Mouse (Mus musculus) cerebellum, adult 2 months (tissue): ENCODE data around the gene Pik3r5. TPM values are rescaled to one million over a fixed set of nuclear protein-coding genes. Genes with fewer than 3 reads are reported as not detected.

Experiments used
- DNase-seq, 2 experiments: peaks; one replicate each; pipeline ENCODE4 v3.0.0; 2021
- H3K27ac ChIP-seq: fragments of 200-500 bp; 2 replicates; pipeline ENCODE4 v1.5.1; 2012; ENCODE audit warnings: low read length, control low read depth, inconsistent platforms; ENCODE audit not compliant: insufficient read depth
- H3K27me3 ChIP-seq: fragments of 200-500 bp; 2 replicates; pipeline ENCODE4 v1.6.1; 2012; ENCODE audit warnings: inconsistent platforms, mild to moderate bottlenecking, low read length, moderate library complexity; ENCODE audit not compliant: control insufficient read depth, insufficient read depth
- H3K4me1 ChIP-seq: fragments of 200-500 bp; 2 replicates; pipeline ENCODE4 v1.6.1; 2011; ENCODE audit warnings: low read length; ENCODE audit not compliant: control insufficient read depth, insufficient read depth
- H3K4me3 ChIP-seq: fragments of 200-500 bp; replicated peaks from 2 replicates; pipeline ENCODE3; 2011; ENCODE audit warnings: mild to moderate bottlenecking, low read depth, low read length, control low read depth; ENCODE audit not compliant: insufficient read depth
- CTCF ChIP-seq: fragments of 200-500 bp; IDR thresholded peaks from 2 replicates; pipeline ENCODE4 v1.5.1; 2011; ENCODE audit warnings: low read depth, mild to moderate bottlenecking, control low read depth, low read length, moderate library complexity, borderline replicate concordance; ENCODE audit not compliant: insufficient read depth
- POLR2A ChIP-seq: fragments of 200-500 bp; IDR thresholded peaks from 2 replicates; pipeline ENCODE4 v1.6.1; 2011; ENCODE audit warnings: low read length, control low read depth, borderline replicate concordance; ENCODE audit not compliant: insufficient read depth
- WGBS: fragments of 180-500 bp; shearing (Covaris S2); methylation state at CpG from one replicate; pipeline ENCODE4 v1.1.7; 2018; 5-methylcytosine and 5-hydroxymethylcytosine counted together
- polyA plus RNA-seq: library from polyadenylated mRNA; depleted of rRNA; stranded (reverse); fragments of >200 nt; gene quantifications from 2 replicates; pipeline ENCODE4 v1.2.3, GENCODE M21; 2012

Gene Pik3r5
- polyA plus RNA-seq, 1 experiment: 0.93 TPM

DNA sequence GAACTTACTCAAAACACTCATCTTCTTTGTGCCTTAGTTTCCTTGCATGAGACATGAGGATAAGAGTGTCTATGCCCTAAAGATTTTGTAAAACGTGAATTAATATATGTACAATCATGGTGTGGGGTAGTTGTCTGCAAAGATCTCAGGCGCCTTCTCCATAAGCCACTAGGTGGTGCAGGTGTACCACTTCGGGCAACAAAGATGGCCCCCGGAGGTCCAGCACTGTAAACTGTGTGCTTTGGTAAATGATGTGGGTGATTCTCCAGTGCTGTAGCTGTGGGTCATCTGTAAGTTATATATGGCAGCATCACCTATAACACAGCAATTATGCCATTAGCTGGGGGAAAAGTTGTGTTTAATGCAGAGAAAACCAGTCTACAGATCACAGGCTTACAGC lies 27.7 kb upstream of the Pik3r5 start:
- TF ChIP-seq CTCF (no peak), POLR2A (no peak)
- 62% methylated on average over 4 of the region's 4 CpGs for WGBS
- no peaks in the 10 kb centered on the region for H3K4me1 ChIP-seq

GRCm38 (mm10) chr11:68405576-68405975 lies 26.3 kb upstream of the Pik3r5 start:
- no peak overlapping the region for H3K4me3 ChIP-seq
- 94% methylated on average over 8 of the region's 8 CpGs for WGBS
- no peaks in the 10 kb centered on the region for H3K4me1 ChIP-seq
- TF ChIP-seq CTCF: no peak
- H3K27ac ChIP-seq: no peak overlapping the region
- DNase-seq: no peak
- no peaks in the 10 kb centered on the region for H3K27me3 ChIP-seq

More for the DNA sequence above, 27.7 kb upstream of the Pik3r5 start:
- Histone ChIP-seq H3K27me3 (peaks cover 4% of the 10 kb centered on the region; the same call in 1 of the 2 replicates), H3K4me3 (no peak overlapping the region), H3K27ac (no peak overlapping the region)
- DNase-seq: no peak

- WGBS: 84% methylated on average over 11 of the region's 11 CpGs
- no peak for DNase-seq
Measured at GRCm38 (mm10) chr11:68407266-68407926, 24.5 kb upstream of the Pik3r5 start.

GRCm38 (mm10) chr11:68408127-68408526 lies 23.8 kb upstream of the Pik3r5 start:
- H3K4me1 ChIP-seq: no peaks in the 10 kb centered on the region
- H3K4me3 ChIP-seq: no peak overlapping the region
- no peak overlapping the region for H3K27ac ChIP-seq
- DNase-seq: peak; percentile 71 to 72
- WGBS: 57% methylated on average over 2 of the region's 2 CpGs
- no peak for TF ChIP-seq POLR2A
- TF ChIP-seq CTCF: peak; percentile 93
- H3K27me3 ChIP-seq: no peaks in the 10 kb centered on the region

More at GRCm38 (mm10) chr11:68407266-68407926, 24.5 kb upstream of the Pik3r5 start:
- H3K27me3 ChIP-seq: no peaks in the 10 kb centered on the region
- H3K4me1 ChIP-seq: no peaks in the 10 kb centered on the region
- no peak overlapping the region for H3K4me3 ChIP-seq
- no peak for TF ChIP-seq POLR2A
- no peak for TF ChIP-seq CTCF
- H3K27ac ChIP-seq: no peak overlapping the region

- no peak overlapping the region for H3K27ac ChIP-seq
- no peaks in the 10 kb centered on the region; the same call in 1 of the 2 replicates for H3K27me3 ChIP-seq
- H3K4me3 ChIP-seq: no peak overlapping the region
- no peak for DNase-seq
- WGBS: 59% methylated on average over 3 of the region's 3 CpGs
- no peak for TF ChIP-seq POLR2A
- TF ChIP-seq CTCF: no peak
- no peaks in the 10 kb centered on the region for H3K4me1 ChIP-seq
Measured at GRCm38 (mm10) chr11:68417001-68417400, 14.9 kb upstream of the Pik3r5 start.

DNA sequence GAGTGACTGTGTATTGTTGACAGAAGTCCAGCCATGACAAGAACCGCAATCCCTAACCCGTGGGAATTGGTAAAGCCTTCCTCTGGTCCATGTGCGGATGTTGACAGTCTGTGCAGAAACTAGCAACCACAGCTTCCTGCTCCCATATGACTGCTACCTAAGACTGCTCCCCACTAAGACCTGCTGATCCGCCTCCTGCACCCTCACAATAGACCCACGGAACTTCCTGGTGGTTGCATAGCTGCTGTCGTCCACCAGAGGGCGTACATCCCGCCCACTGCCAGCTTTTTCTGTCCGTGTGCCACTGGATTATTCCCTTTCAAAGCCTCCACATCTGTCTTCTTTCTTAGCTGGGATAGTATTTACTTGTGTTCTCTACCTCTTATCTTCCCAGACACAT lies 14.1 kb upstream of the Pik3r5 start:
- TF ChIP-seq POLR2A: no peak
- peak; percentile 57 for TF ChIP-seq CTCF
- 33% methylated on average over 9 of the region's 9 CpGs for WGBS
- Histone ChIP-seq H3K4me1 (no peaks in the 10 kb centered on the region), H3K27me3 (no peaks in the 10 kb centered on the region; the same call in 1 of the 2 replicates), H3K4me3 (no peak overlapping the region), H3K27ac (no peak overlapping the region)
- peak in 1 of 2 experiments; percentile 16 for DNase-seq

DNA sequence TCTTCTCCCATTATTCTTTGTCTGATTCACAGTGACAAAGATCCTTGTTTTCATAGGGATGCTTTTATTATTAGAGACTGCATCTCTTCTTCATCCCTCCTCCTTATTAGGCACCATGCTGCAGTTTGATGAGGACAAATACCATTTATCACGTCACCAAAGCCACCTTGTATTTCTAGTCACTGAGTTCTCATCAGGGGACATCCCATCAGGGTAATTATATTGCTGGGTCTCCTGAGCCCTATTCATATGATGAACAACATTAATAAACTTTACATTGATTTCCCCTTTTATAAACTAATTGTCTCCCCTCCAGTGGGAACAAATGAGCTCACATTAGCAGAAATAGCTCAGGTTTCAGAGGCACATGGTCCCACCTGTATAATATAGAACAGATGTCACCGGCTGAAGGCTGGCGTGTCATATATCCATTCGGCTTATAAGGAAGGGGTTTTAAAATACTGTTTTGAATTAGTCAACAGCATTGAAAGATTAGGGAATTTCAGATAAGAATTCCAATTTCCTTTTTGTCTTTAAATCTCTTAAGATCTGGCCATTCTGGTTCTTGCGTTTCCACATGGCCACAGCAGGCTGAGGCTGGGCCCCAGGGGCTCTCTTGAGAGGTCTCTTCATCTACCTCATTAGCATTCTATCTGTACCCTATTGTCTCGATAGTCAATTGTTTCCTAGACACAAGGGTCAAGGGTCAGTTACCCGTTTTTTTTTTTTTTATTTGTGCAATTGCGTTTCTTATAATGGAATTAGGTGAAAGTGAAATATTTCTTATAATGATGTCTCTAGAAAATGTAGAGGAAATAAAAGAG lies 6.2 kb upstream of the Pik3r5 start:
- H3K27ac ChIP-seq: no peak overlapping the region
- DNase-seq: no peak
- no peak overlapping the region for H3K4me3 ChIP-seq

GRCm38 (mm10) chr11:68427083-68427570 lies 4.8 kb upstream of the Pik3r5 start:
- DNase-seq: no peak
- Histone ChIP-seq H3K4me3 (no peak overlapping the region), H3K27me3 (peaks cover 2% of the 10 kb centered on the region; the same call in 1 of the 2 replicates), H3K27ac (no peak overlapping the region), H3K4me1 (no peaks in the 10 kb centered on the region)
- 73% methylated on average over 5 of the region's 5 CpGs for WGBS
- TF ChIP-seq CTCF (no peak), POLR2A (no peak)

More for the DNA sequence above, 6.2 kb upstream of the Pik3r5 start:
- TF ChIP-seq CTCF (no peak), POLR2A (no peak)
- Histone ChIP-seq H3K4me1 (no peaks in the 10 kb centered on the region), H3K27me3 (no peaks in the 10 kb centered on the region)
- 53% methylated on average over 8 of the region's 8 CpGs for WGBS
